Mouse (Mus musculus) urinary bladder, postnatal 10 days (tissue): ENCODE data around the gene Npepps.
"Not testable (repeated sequence)": the region's sequence is repeated elsewhere in the genome, so short reads cannot be mapped to it uniquely, and the experiment has no call there.

Experiments
- DNase-seq: peaks from one replicate; pipeline ENCODE4 v3.0.0; 2022; ENCODE audit warnings: low spot score

The Npepps gene

DNA sequence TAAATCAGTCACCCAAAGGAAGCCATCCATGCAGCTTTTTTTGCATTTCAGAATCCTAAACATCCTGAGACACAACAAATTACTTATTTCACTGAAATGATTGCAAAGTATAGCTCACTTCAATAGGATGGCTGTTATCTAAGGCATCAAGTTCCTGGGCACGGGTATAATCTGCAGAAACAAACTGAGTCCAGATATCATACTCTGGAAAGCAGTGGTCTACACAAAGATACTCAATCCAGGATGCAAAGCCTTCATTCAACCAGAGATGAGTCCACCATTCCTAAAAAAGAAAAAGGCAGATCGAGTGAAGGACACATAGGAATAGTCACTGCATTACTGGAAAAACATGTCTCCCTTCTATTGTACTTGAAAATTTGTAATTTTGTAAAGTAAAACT is 42.5 kb downstream of the Npepps start:
- no peak for DNase-seq

DNA sequence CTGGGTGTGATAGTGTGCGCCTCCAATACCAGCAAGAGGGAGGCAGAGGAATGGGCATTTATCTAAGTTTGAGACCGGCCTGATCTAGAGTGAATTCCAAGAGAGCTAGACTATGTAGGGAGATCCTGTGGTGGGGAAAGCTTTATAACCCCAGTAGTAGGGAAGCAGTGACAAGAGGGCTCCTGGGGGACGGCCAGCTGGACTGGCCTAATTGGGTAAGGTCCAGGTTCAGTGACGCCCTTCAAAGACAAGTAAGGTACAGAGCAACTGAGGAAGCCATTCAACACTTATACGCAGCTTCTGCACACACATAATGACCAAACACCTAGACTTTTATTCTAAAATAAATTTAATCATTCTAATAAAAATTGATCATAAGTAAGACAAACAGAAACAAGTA is 48.0 kb downstream of the Npepps start:
- DNase-seq = no peak

DNA sequence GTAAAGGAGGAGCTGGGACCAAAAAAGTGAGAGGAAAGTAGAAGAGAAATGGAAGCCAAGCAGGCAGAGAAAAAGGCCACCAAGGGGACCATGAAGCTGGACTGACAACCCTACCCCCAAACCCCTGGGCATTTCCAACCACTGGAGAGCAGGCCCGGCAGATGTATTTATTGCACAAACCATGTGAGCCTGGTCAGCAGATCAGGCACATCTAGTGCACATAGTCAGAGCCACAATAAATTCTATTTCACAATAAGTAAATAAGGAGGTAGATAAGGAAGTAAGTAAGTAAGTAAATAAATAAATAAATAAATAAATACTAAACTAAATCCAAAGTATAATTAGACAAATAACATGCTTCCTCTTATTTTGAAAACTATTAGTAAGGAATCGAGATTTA is 51.0 kb downstream of the Npepps start:
- DNase-seq = no peak

DNA sequence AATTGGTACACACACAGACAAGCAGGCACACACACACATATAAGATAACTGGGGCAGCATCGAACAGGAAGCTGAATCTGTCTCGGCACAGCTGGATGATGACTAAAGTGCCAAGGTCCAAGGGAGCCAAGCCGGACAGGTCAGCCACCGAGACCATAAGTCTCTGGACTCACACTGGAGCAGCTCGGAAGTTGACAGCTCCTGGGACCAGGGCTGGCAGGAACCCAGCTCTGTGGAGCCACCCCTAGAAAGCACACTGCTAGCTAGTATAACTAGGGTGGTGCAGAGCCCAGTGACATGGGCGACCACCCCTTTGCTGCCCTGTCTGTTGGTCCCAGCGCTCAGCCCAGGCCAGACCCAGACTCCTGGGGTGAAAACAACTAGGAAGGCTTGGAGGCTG is 51.5 kb downstream of the Npepps start:
- DNase-seq = no peak

DNA sequence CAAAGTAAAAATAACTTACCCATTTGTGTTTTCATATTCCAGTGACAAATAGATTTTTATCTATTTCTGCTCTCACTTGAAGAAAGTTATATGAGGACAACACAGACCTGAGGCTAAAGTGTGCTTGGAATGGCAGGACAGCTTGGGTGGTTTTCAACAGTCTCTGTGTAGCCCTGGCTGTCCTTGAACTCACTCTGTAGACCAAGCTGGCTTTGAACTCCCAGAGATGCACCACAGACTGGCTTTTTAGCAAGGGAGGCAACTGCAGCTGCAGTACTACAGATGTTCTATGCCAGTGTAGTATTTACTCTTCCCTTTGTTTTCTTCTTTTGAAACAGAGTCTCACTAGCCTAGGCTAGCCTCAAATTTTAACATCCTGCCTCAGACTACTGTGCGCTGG is 54.3 kb downstream of the Npepps start:
- DNase-seq = no peak

DNA sequence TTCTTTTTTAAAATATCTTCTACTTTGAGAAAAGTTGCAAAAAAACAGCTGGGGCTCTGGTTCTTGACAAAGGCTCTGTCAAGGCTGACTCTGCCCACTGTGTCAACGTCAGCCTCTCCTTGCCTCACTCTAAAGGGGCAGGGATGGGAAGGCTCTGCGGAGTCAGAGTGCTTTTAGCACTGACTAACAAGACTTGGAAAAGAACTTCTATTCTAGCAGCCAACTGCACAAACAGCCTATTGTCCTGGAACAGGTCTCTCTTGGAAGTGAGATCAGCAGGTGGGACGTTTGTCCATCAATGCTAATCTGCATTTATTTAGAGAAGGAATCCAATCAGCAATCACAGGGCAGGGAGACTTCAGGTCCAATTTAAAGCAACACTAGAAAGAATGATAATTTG is 57.0 kb downstream of the Npepps start:
- DNase-seq = no peak

DNA sequence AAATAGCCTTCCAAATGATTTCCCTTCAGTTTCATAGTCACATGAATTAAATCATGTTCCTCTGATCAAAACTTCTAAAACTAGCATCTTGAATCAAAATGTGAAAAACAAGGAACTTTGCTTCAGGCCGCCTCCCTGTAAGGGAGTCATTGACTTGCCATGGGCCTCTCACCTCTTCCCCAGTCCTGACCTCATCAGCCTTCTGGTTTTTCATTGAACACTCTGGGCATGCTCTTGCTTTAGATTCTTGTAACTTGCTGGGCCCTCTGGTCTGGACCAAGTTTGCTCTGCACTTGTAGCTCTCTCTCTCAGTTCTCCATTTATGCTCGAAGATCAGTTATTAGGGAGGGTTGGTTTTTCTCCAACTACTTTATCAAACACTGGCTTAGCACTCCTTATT is 58.8 kb downstream of the Npepps start:
- DNase-seq = no peak

DNA sequence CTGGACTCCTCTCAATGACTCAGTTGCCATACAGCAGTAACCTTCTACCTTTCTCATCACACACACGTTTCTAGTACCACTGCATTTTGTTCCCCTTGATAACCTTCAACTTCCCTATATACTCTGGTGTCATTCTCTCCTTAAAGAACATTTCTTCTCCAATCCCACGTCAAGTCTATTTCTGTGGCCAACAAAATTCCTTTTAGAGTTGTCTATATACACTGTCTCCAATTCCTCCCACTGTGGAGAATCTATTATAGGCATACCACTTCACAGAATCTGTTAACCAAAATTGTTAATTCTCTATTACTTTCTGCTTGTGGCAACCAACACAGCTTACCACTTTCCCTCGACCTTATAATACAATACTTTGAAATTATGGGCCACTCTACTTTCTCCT is 60.2 kb downstream of the Npepps start:
- DNase-seq = no peak

DNA sequence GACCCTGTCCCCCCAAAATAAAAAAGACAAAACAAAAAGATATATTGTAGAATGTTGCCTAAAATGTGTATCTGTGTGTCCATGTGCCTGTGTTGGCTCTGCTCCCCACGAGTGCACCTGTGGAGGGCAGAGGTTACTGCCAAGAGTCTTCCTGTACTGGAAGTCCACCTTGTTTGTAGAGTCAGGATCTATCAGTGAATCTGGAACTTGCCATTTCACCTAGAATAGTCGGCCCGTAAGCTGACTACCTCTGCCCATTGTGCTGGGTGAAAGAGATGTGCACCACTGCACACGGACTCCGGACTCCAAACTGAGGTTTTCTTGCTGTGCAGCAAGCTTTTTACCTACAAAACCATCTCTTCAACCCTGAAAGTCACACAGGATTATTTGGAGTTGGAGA is 66.0 kb downstream of the Npepps start:
- no peak for DNase-seq

DNA sequence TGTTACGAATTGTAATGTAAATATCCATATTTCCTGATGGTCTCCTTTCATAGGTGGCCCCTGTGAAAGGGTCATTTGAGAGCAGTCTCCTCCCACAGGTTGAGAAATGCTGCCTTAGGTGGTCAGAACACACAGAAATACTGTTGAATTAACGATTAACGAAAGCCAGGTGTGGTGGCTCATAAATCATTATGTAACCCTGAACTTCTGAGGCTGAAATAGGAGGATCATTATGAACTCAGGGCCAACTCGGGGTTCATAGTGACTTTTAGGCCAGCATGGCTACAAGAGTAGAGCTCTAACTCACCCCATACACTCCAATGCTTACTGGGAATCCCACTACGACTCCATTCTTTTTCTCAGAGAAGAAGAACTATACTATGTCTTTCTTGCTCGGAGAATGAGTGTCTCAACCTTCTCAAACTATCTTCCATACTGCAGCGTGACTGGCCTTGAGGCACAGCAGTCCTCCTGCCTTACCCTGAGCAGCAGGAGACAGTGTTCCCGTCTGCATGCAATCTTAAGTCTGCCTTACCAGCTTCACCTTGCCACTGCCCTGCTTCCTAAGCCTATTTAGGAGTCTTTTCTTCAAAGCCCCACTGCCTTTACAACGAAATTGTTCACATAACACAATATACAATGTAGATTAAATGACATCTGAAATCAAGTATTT is 69.6 kb downstream of the Npepps start:
- DNase-seq = no peak

DNA sequence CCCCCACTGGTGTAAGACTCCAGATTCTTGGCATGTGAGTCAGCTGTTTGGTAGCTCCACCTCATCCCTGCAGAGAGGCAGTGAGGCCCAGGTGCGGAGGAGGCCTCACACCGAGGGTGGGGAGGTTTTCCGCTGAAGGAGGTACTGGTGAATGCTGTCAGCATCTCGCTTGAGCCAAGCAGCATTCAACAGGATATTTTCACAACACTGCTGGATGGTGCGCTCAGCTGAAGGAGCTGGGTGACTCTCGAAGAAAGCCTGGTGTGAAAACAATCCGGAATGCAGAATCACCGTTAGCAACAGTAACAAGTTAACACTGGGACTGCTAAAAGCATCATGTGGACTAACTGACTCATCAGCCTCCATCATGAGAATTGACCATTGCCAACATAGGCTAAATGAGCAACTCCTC is 73.4 kb downstream of the Npepps start:
- DNase-seq = no peak

DNA sequence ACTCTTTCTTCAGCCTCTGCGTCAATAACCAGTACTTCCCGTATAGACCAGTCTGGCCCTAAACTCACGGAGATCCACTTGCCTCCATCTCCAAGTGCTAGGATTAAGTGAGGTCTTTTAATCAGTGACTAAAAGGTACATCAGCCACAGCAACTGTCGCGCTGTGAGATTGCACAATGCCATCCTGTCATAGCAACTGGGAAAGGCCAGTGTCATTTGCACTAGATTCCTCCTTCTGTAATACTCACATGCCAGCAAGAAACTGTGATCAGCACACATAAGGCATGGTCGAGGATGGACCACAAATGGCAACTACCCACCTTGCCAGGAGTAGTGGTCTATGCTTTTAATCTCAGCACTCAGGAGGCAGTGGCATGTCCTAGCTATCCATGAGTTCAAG is 80.9 kb downstream of the Npepps start:
- no peak for DNase-seq

DNA sequence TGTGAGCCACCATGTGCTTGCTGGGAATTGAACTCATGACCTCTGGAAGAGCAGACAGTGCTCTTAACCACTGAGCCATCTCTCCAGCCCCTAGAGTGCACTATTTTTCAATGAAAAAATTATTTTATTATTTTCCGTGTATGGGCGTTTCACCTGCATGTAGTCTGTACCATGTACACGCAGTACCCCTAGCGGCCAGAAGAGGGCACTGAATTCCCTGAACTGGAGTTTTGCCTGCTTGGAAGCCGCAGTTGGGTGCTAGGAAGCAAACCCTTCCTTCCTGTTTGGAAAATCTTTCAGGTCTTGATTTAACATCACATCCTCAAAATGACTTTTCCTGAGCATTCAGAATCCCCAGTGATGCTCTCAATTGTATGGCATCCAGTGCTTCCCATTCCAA is 81.8 kb downstream of the Npepps start:
- DNase-seq = no peak

DNA sequence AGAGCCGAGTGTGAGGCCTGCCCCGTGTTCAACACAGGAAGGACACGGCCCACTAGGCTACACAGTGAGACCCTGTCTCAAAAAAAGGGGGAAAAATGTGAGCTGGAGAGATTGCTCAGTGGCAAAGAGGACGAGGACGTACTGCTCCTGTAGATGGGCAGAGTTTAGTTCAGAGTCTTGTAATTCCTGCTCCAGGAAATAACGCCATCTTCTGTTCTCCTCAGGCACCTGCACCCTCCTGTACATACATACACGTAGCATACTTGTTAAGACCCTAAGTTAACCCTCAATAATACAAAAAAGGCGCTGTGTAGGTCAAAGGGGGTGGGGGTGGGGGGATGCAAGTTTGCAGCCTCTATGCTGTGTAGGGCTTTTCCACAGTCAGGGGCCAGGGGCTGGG is 83.4 kb downstream of the Npepps start:
- DNase-seq = no peak

DNA sequence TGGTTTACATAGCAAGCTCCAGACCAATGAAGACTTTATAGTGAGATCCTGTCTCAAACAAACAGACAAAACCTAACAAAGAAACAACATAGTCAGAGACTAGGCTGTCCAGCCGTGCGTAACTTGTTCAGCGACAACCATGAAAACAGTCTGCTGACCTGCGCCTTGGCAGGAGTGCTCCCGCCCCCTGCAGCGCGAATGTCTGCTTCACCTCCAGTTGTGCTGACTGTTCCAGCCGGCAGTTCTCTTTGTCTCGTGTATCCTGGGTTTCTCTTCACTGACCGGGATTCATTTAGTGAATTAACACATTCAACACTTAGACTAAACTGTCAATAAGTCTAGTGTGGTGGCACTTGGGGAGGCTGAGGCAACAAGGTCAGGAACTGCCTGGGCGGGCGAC is 83.9 kb downstream of the Npepps start:
- no peak for DNase-seq

DNA sequence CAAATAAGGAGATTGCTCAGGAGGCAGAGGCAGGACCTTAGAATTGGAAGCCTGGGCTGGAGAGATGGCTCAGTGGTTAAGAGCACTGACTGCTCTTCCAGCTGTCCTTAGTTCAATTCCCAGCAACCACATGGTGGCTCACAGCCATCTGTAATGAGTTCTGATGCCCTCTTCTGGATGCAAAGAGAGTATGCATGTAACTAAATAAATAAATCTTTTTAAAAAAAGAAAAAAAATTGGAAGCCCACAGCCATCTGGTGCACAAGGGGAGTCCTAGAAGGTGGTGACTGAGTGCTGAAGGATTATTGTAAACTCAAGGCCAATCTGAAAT is 87.9 kb downstream of the Npepps start:
- DNase-seq = no peak

DNA sequence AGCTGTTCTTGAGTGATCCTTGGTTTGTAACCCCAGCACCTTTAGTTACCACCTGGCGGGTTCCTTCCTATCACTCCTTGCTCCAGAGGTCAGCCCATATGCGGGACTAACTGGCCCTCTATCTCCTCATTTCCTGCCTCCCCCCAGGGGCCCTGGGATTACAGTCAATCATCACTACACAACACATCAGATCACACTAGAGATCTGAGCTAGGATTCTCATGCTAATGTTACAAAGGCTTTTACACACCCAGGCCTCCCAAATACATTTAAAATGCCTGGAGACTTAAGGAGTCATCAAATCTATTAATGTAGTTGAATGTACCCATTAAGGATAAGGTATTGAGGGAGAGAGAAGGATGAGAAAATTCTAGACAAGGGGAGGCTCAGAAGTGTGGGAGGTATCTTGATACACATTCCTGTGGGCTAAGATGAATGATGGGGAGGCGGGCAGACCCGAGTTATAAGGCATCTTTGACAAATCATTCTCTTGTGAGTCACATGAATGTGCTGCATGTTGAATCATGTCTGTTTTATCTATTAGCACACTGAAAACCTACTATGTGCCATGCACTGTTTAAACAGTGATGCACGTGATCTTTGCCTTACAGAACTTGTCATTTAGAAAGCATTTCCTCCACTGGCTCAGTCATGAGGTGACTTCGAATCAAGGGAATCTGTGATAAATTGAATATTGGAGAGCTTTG is 88.4 kb downstream of the Npepps start:
- DNase-seq = no peak

DNA sequence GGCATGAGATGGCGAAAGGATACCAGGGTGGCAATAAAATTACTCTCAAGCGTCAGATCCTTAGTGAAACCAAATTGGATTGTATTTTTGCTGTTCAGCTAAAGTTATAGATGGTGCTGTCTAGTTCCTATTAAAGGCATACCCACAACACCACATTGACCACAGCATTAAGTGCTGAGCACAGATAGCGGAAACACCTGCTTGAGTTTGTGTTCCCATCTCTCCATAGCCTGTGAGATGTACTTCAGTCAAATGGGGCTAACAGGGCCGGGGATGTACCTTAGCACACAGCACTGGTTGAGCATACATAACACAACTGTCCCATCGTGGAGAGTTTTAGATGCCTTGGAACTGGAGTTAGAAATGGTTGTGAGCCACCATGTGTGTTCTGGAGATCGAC is 89.4 kb downstream of the Npepps start:
- DNase-seq = no peak

DNA sequence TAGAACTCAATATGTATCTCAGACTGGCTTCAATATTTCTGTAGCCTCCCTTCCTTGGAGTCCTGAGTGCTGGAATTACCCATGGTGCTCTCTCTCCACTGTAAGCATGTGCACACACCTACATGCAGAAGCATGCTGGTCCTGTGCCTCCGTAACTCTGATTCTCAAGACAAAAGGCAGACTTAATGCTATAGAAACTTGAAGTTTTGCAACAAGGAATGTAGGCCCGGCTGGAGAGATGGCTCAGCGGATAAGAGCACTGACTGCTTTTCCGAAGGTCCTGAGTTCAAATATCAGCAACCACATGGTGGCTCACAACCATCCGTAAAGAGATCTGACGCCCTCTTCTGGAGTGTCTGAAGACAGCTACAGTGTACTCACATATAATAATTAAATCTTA is 90.8 kb downstream of the Npepps start:
- not testable (repeated sequence) for DNase-seq

DNA sequence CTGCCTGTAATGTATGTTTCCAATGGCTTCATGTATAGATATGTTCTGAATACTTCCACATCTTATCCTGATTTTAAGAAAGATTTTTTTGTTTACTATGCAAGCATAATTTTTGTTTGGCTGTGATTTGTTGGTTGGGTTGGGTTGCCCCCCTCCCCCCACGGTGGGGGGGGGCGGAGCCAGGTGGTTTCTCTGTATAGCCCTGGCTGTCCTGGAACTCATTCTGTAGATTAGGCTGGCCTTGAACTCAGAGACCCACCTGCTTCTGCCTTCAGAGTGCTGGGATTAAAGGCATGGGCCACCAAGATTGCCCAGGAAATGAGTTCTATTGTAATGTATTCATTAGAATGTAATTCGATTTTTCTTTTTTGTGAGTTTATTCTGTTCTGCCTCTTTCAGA is 91.2 kb downstream of the Npepps start:
- DNase-seq = no peak

DNA sequence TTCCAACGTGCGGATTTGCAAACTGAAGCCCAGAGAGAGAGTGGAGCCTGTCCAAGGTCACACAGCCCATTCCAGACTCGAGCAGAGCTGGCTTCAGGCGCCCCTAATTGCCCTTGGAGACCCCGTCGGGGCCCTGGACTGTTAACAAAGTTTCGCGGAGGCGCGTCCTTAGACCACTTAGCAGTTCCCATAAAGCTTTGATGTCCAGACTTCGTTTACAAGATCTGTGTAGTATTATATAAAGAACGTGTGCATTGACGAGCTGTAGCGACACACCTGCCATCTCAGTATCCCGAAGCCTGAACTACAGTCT is 91.8 kb downstream of the Npepps start:
- DNase-seq = no peak

DNA sequence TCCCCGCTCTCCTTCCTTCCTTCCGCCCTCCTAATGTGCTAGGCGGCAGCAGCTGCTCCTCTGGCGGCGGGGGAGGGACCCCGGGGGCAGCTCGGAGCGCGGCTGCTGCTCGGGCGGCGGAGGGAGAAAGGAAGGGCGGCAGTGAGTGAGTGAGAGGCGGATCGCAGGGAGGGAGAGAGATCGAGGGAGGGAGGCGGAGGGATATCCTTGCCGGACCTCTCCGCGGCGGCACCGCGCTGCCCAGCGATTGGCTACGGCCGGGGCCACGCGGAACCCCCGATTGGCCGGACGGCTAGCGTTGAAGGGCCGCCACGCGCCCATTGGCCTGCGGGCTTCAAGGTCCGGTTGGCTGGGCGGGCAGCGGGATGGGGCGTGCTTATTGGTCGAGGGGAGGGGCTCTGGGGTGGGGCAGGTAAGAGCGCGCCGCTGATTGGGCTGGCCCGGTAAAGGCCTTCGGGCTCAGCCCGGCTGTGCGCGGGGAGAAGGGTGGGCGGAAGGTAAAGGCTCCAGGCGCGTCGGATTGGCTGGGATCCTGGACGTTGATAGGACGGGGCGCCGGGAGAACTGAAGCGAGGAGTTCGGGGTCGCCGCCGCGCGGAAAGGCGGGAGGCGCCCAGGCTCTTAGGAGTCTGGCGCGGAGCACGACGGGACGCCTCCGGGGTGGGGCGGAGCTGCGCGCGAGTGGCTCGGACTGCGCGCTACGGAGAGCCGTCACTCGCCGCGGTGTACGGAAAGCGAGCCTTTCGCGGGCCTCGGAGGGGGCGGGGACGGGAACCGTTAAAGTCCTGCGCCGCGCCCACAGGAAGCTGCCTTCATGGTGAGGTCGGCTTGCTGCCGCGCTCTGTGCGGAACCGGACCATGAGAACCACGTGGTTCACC is 92.4 kb downstream of the Npepps start, which contains the start of gene Kpnb1:
Kpnb1 (minus strand) TSS at position 118 of the 879 bp plus-strand sequence.
- peak; percentile 95 for DNase-seq
